Comparison of ENCODE assay signal across 8 mouse cellular contexts in genomic region chr2:25196172-25196954, GRCm38 (mm10). TPM values are rescaled to one million over a fixed set of nuclear protein-coding genes. Genes with fewer than 3 reads are reported as not detected.
DNase-seq lines count a peak whose midpoint lies in the region; ATAC-seq and TF ChIP-seq lines count a peak whose summit lies in the region.

Gene Tor4a, minus strand, starts transcription at chr2:25196886.

- peaks cover 61% of the 10 kb centered on the region for H3K4me1 ChIP-seq in G1E (ENCODE audit: insufficient read depth, low read depth, low read length)
- H3K4me1 ChIP-seq in intestine, embryonic 14.5 days (replicated peaks; ENCODE audit: control insufficient read depth, insufficient read depth, low read length): peaks cover 20% of the 10 kb centered on the region; the same call in 1 of the 2 replicates
- H3K4me1 ChIP-seq in liver, embryonic 16.5 days (ENCODE audit: control insufficient read depth, low read depth, low read length): peaks cover 40% of the 10 kb centered on the region
- no peaks in the 10 kb centered on the region; the same call in 1 of the 2 replicates for H3K4me1 ChIP-seq in forebrain, embryonic 11.5 days (replicated peaks; ENCODE audit: control insufficient read depth, insufficient read depth, low read length)

- peak; percentile 92 for DNase-seq in G1E (ENCODE audit: low spot score)
- DNase-seq in adrenal gland, postnatal 25 days: peak; percentile 78
- peak; percentile 55 to 64 for DNase-seq in gastrocnemius, postnatal 36 days
- peak; percentile 77 for DNase-seq in intestine, embryonic 14.5 days (ENCODE audit: low spot score)
- peak; percentile 60 for DNase-seq in ovary, postnatal 10 days (ENCODE audit: low spot score)
- peak; percentile 56 for DNase-seq in urinary bladder, postnatal 25 days (ENCODE audit: low spot score)
- DNase-seq in forebrain, embryonic 11.5 days (ENCODE audit: low spot score): no peak

- peak within 1 kb of the TSS; percentile 58 for H3K4me2 ChIP-seq in intestine, embryonic 14.5 days (ENCODE audit: low read length)
- peak within 1 kb of the TSS; percentile 71 for H3K4me2 ChIP-seq in liver, embryonic 16.5 days (ENCODE audit: low read depth, low read length)
- no peak within 1 kb of the TSS for H3K4me2 ChIP-seq in forebrain, embryonic 11.5 days (ENCODE audit: low read depth, low read length, severe bottlenecking)

- intact Hi-C loops in gastrocnemius, postnatal 36 days (cut with DNase I): no loop called here

- H3K36me3 ChIP-seq in G1E (replicated peaks): peaks cover 72% of the 10 kb centered on the region
- peaks cover 31% of the 10 kb centered on the region for H3K36me3 ChIP-seq in intestine, embryonic 14.5 days (ENCODE audit: control insufficient read depth, insufficient read depth, low read length)
- peaks cover 12% of the 10 kb centered on the region for H3K36me3 ChIP-seq in liver, embryonic 16.5 days (ENCODE audit: control insufficient read depth, insufficient read depth)
- H3K36me3 ChIP-seq in forebrain, embryonic 11.5 days (ENCODE audit: control insufficient read depth, insufficient read depth, low read length): peaks cover 8% of the 10 kb centered on the region

- no peaks in the 10 kb centered on the region for H3K9me3 ChIP-seq in G1E (replicated peaks)
- no peaks in the 10 kb centered on the region for H3K9me3 ChIP-seq in intestine, embryonic 14.5 days (ENCODE audit: control insufficient read depth, low read length)
- no peaks in the 10 kb centered on the region for H3K9me3 ChIP-seq in liver, embryonic 16.5 days (replicated peaks; ENCODE audit: control insufficient read depth, low read length)
- H3K9me3 ChIP-seq in forebrain, embryonic 11.5 days (ENCODE audit: control insufficient read depth, low read length): no peaks in the 10 kb centered on the region

- H3K27ac ChIP-seq in intestine, embryonic 14.5 days (ENCODE audit: low read depth): peak within 1 kb of the TSS; percentile 76
- H3K27ac ChIP-seq in liver, embryonic 16.5 days (ENCODE audit: low read length): peak within 1 kb of the TSS; percentile 79
- no peak within 1 kb of the TSS for H3K27ac ChIP-seq in forebrain, embryonic 11.5 days (ENCODE audit: low read depth, low read length)

- TF ChIP-seq CTCF in G1E (IDR thresholded peaks at IDR 0.05; ENCODE audit: low read depth, low read length): no peak

- peak; percentile 74 for ATAC-seq in G1E (ENCODE audit: extremely low read depth, insufficient number of reproducible peaks, low FRiP score, poor library complexity, severe bottlenecking)
- ATAC-seq in intestine, embryonic 14.5 days (replicated peaks; ENCODE audit: low FRiP score, low TSS enrichment, low read depth): peak; percentile 73
- peak; percentile 54 for ATAC-seq in liver, embryonic 16.5 days (ENCODE audit: low read depth)
- ATAC-seq in forebrain, embryonic 11.5 days (replicated peaks; ENCODE audit: low FRiP score): no peak

- H3K4me3 ChIP-seq in G1E (ENCODE audit: low read depth, low read length): peak within 1 kb of the TSS; percentile 73
- peak within 1 kb of the TSS; percentile 34 for H3K4me3 ChIP-seq in intestine, embryonic 14.5 days (ENCODE audit: low read depth, low read length)
- peak within 1 kb of the TSS; percentile 54 for H3K4me3 ChIP-seq in liver, embryonic 16.5 days (ENCODE audit: low read depth, low read length)
- H3K4me3 ChIP-seq in forebrain, embryonic 11.5 days (ENCODE audit: low read depth, low read length): no peak within 1 kb of the TSS

- H3K27me3 ChIP-seq in G1E (ENCODE audit: insufficient read depth, low read length): no peaks in the 10 kb centered on the region
- H3K27me3 ChIP-seq in intestine, embryonic 14.5 days (replicated peaks; ENCODE audit: control insufficient read depth, insufficient read depth, low read length): peaks cover 20% of the 10 kb centered on the region
- H3K27me3 ChIP-seq in liver, embryonic 16.5 days (ENCODE audit: control insufficient read depth, insufficient read depth, low read depth, low read length): no peaks in the 10 kb centered on the region
- peaks cover 23% of the 10 kb centered on the region for H3K27me3 ChIP-seq in forebrain, embryonic 11.5 days (ENCODE audit: control insufficient read depth, insufficient read depth, low read length)

- WGBS in intestine, embryonic 14.5 days: 11% methylated on average over 8 of the region's 8 CpGs
- 2% methylated on average over 8 of the region's 8 CpGs for WGBS in liver, embryonic 16.5 days (ENCODE audit: insufficient replicate concordance)
- 8% methylated on average over 8 of the region's 8 CpGs for WGBS in forebrain, embryonic 11.5 days

- H3K9ac ChIP-seq in intestine, embryonic 14.5 days (ENCODE audit: low read length): peak within 1 kb of the TSS; percentile 34; the same call in 1 of the 2 replicates
- peak within 1 kb of the TSS; percentile 61 for H3K9ac ChIP-seq in liver, embryonic 16.5 days (ENCODE audit: low read depth, low read length)
- H3K9ac ChIP-seq in forebrain, embryonic 11.5 days (ENCODE audit: low read length): no peak within 1 kb of the TSS

RNA-seq across cellular contexts. Expression of gene Tor4a, which starts in this region (rescaled TPM):
- total RNA-seq in G1E (2014; fragmentation: Nextera tagmentation): 13.3 and 17.2 TPM in 2 replicates
- 33.2 and 33.8 TPM in 2 replicates for total RNA-seq in G1E (2017)
- polyA plus RNA-seq in G1E (2012): 10.8 and 12.3 TPM in 2 replicates
- total RNA-seq in adrenal gland, postnatal 25 days (2021): 28.1 and 33.9 TPM in 2 replicates
- total RNA-seq in gastrocnemius, postnatal 36 days (2021): 1 to 10 TPM in 1 of 2 experiments, under 1 TPM in 1; 0.54 to 1.2 TPM
- 14.4 and 18.1 TPM in 2 replicates for polyA plus RNA-seq in intestine, embryonic 14.5 days (2014; fragmentation: Nextera tagmentation; extraction: Ambion mirVana)
- 6.5 and 6.6 TPM in 2 replicates for polyA plus RNA-seq in liver, embryonic 16.5 days (2015; fragmentation: Nextera tagmentation; extraction: Ambion mirVana)
- polyA plus RNA-seq in forebrain, embryonic 11.5 days (2014; fragmentation: Nextera tagmentation; extraction: Ambion mirVana): 1.3 and 1.5 TPM in 2 replicates

Comparison
In these comparisons a context has a peak if more than half of its experiments do, and no peak if none do; other contexts are left out.
1. RNA of gene Tor4a (total RNA-seq): 28.1 to 33.9 TPM in adrenal gland, postnatal 25 days and 13.3 to 33.8 TPM in G1E; 0.54 to 1.2 TPM in gastrocnemius, postnatal 36 days; every median in the first group is over 4 times any median in the second.